ENCODE assay signal across 11 mouse cellular contexts in the genomic region with DNA sequence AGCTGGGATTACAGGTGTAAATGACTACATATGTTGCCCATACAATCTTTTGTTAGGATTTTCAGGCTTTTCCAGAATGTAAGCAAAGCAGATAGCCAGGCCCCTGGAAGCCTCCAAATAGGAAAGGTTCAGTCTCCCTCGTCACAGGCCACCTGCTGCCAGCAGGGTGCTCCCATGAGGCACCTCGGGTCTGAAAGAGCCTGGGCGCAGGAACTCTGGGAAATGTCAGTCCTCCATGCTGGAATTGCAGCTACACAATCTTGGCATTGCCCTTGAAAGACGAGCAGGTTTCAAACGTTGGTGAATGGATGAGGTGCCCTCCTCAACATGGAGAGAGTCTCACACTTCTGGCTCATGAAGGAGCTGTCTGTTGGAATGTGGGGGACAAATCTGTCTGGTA. TPM values are rescaled to one million over a fixed set of nuclear protein-coding genes. Genes with fewer than 3 reads are reported as not detected.
DNase-seq lines count a peak whose midpoint lies in the region; ATAC-seq and TF ChIP-seq lines count a peak whose summit lies in the region.
"Had no signal": no experiment of that assay in that cellular context is flagged by ENCODE, and none has a peak within 500 bp of the region (broad histone marks: within the 10 kb centered on the region; RNA-seq: fewer than 3 reads in every experiment).

No protein-coding gene starts in this region.

- WGBS in liver, embryonic 14.5 days (ENCODE audit: insufficient replicate concordance): 33% methylated on average over 5 of the region's 5 CpGs

- TF ChIP-seq EP300 in liver, embryonic 14.5 days (IDR thresholded peaks at IDR 0.05; ENCODE audit: low read depth): no peak

- no peak overlapping the region for H3K4me3 ChIP-seq in liver, embryonic 14.5 days (ENCODE audit: insufficient read depth in 1 of 2, low read depth in 2 of 2, low read length in 2 of 2)
- peak overlapping the region; percentile 25; the same call in 1 of the 2 replicates for H3K4me3 ChIP-seq in brown adipose tissue, adult 24 weeks (ENCODE audit: insufficient read depth, low read depth, low read length)
- H3K4me3 ChIP-seq: embryonic facial prominence, embryonic 13.5 days had no signal

- H3K9ac ChIP-seq in liver, embryonic 14.5 days (replicated peaks): no peak overlapping the region
- H3K9ac ChIP-seq: embryonic facial prominence, embryonic 13.5 days; hindbrain, embryonic 14.5 days had no signal

- no peaks in the 10 kb centered on the region for H3K36me3 ChIP-seq in liver, embryonic 14.5 days (replicated peaks; ENCODE audit: control insufficient read depth, insufficient read depth, low read depth)

- no peak overlapping the region for H3K27ac ChIP-seq in liver, embryonic 14.5 days
- H3K27ac ChIP-seq in brown adipose tissue, adult 24 weeks (replicated peaks; ENCODE audit: low read depth, low read length): no peak overlapping the region
- H3K27ac ChIP-seq: embryonic facial prominence, embryonic 13.5 days; hindbrain, embryonic 14.5 days had no signal

- H3K9me3 ChIP-seq in liver, embryonic 14.5 days (ENCODE audit: control insufficient read depth, low read length): no peaks in the 10 kb centered on the region

- DNase-seq in heart, postnatal 10 days: peak; percentile 34 to 41
- no peak for DNase-seq in heart, postnatal 36 days
- no peak for DNase-seq in liver, embryonic 14.5 days (ENCODE audit: low read depth in 3 of 3, low spot score in 3 of 3)
- DNase-seq in liver: no peak
- peak; percentile 44 to 77 for DNase-seq in kidney, postnatal 36 days
- DNase-seq in Muller cell, postnatal 12 days (ENCODE audit: inconsistent ontology term): no peak
- DNase-seq: lung, postnatal 4 days had no signal

- H3K4me1 ChIP-seq in liver, embryonic 14.5 days (replicated peaks; ENCODE audit: control insufficient read depth in 2 of 2, insufficient read depth in 2 of 2, low read length in 1 of 2): no peaks in the 10 kb centered on the region
- H3K4me1 ChIP-seq in brown adipose tissue, adult 24 weeks (ENCODE audit: control insufficient read depth, insufficient read depth, insufficient read length, low read length): no peaks in the 10 kb centered on the region

- H3K27me3 ChIP-seq in liver, embryonic 14.5 days (ENCODE audit: control insufficient read depth, insufficient read depth, low read length): no peaks in the 10 kb centered on the region

- TF ChIP-seq CTCF in liver, embryonic 14.5 days (IDR thresholded peaks at IDR 0.05; ENCODE audit: low read depth): peak; percentile 25; the same call in 1 of the 2 replicates

- H3K4me2 ChIP-seq in liver, embryonic 14.5 days (ENCODE audit: low read depth): no peak overlapping the region
- H3K4me2 ChIP-seq: embryonic facial prominence, embryonic 13.5 days; hindbrain, embryonic 14.5 days had no signal

- ATAC-seq in liver, embryonic 14.5 days (ENCODE audit: insufficient read depth): no peak

- intact Hi-C loops in heart, postnatal 10 days (cut with DNase I): no loop called here
- intact Hi-C loops in heart, postnatal 36 days (cut with DNase I): no loop called here

RNA-seq across cellular contexts. Expression of gene Irgq, which starts 7.7 kb away (rescaled TPM):
- total RNA-seq in heart, postnatal 10 days (2021): 10 to 100 TPM; 18.3 to 20.1 TPM
- total RNA-seq in heart, postnatal 36 days (2021): 10 to 100 TPM; 16.4 to 16.5 TPM
- polyA plus RNA-seq in liver, embryonic 14.5 days (2012; rRNA removed): 1.7 and 1.8 TPM in 2 replicates
- polyA plus RNA-seq in liver, embryonic 14.5 days (2014; fragmentation: Nextera tagmentation; extraction: Ambion mirVana): 1.0 and 1.6 TPM in 2 replicates
- polyA plus RNA-seq in brown adipose tissue, adult 24 weeks (2012; ENCODE audit: insufficient read depth, insufficient read length, missing spikeins): 9.1 and 9.2 TPM in 2 replicates

RNA-seq across cellular contexts. Expression of gene Pinlyp, which starts 7.8 kb away (rescaled TPM):
- total RNA-seq in heart, postnatal 10 days (2021): not detected
- not detected for total RNA-seq in heart, postnatal 36 days (2021)
- polyA plus RNA-seq in liver, embryonic 14.5 days (2012; rRNA removed): not detected in 2 replicates
- polyA plus RNA-seq in liver, embryonic 14.5 days (2014; fragmentation: Nextera tagmentation; extraction: Ambion mirVana): not detected in 2 replicates
- not detected in 2 replicates for polyA plus RNA-seq in brown adipose tissue, adult 24 weeks (2012; ENCODE audit: insufficient read depth, insufficient read length, missing spikeins)
- total RNA-seq: heart, adult 18-20 months had no signal
- polyA plus RNA-seq: hindbrain, embryonic 14.5 days had no signal

RNA-seq across cellular contexts. Expression of gene Xrcc1, which starts 7.9 kb away (rescaled TPM):
- total RNA-seq in heart, postnatal 10 days (2021): 10 to 100 TPM; 28.8 to 33.2 TPM
- total RNA-seq in heart, postnatal 36 days (2021): 10 to 100 TPM; 26.9 to 27.4 TPM
- polyA plus RNA-seq in liver, embryonic 14.5 days (2012; rRNA removed): 27.8 and 28.8 TPM in 2 replicates
- polyA plus RNA-seq in liver, embryonic 14.5 days (2014; fragmentation: Nextera tagmentation; extraction: Ambion mirVana): 27.3 and 40.9 TPM in 2 replicates
- 20.7 and 22.5 TPM in 2 replicates for polyA plus RNA-seq in brown adipose tissue, adult 24 weeks (2012; ENCODE audit: insufficient read depth, insufficient read length, missing spikeins)

RNA-seq across cellular contexts. Expression of gene AC161166.1, which starts 25.9 kb away (rescaled TPM):
- total RNA-seq in heart, postnatal 10 days (2021): not detected
- total RNA-seq in heart, postnatal 36 days (2021): not detected
- not detected in 2 replicates for polyA plus RNA-seq in liver, embryonic 14.5 days (2012; rRNA removed)
- polyA plus RNA-seq in liver, embryonic 14.5 days (2014; fragmentation: Nextera tagmentation; extraction: Ambion mirVana): not detected in 2 replicates
- not detected in 2 replicates for polyA plus RNA-seq in brown adipose tissue, adult 24 weeks (2012; ENCODE audit: insufficient read depth, insufficient read length, missing spikeins)
- total RNA-seq: heart, adult 18-20 months had no signal

RNA-seq across cellular contexts. Expression of gene Zfp428, which starts 31.3 kb away (rescaled TPM):
- 10 to 100 TPM; 15.3 to 18.8 TPM for total RNA-seq in heart, postnatal 10 days (2021)
- 10 to 100 TPM; 11.5 to 13.8 TPM for total RNA-seq in heart, postnatal 36 days (2021)
- polyA plus RNA-seq in liver, embryonic 14.5 days (2012; rRNA removed): 3.8 and 4.0 TPM in 2 replicates
- polyA plus RNA-seq in liver, embryonic 14.5 days (2014; fragmentation: Nextera tagmentation; extraction: Ambion mirVana): 2.3 TPM in 2 replicates
- polyA plus RNA-seq in brown adipose tissue, adult 24 weeks (2012; ENCODE audit: insufficient read depth, insufficient read length, missing spikeins): 3.0 and 4.7 TPM in 2 replicates

Comparison
In these comparisons a context has a peak if more than half of its experiments do, and no peak if none do; other contexts are left out.
1. DNase-seq: peak in heart, postnatal 10 days (2 of 2) and kidney, postnatal 36 days (2 of 2); none in heart, postnatal 36 days (0 of 2), liver, embryonic 14.5 days (0 of 3), liver (single experiment) and Muller cell, postnatal 12 days (single experiment).